Mouse (Mus musculus) MEL (cell line): ENCODE measurements at regions not wholly inside any gene's neighbourhood (a gene's known extent, or its start where the extent isn't known, plus 50 kb on each side); places are given as distances from the start of the nearest gene placed in this dataset.

Experiments used
- DNase-seq: peaks from one replicate; pipeline ENCODE4 v3.0.0; 2011; ENCODE audit warnings: low read depth, low spot score
- H3K27ac ChIP-seq: 2 replicates; pipeline ENCODE4 v1.5.1; 2012; ENCODE audit warnings: low read depth, mild to moderate bottlenecking, control low read depth, low read length, moderate library complexity; ENCODE audit not compliant: control insufficient read depth
- H3K27me3 ChIP-seq, 2 experiments: fragments of 150-350 bp in 1 of 2; sonication (generic) in 1 of 2; 2 replicates each; pipeline ENCODE4 v1.6.1; 2012; ENCODE audit warnings: low read length in 2 of 2, mild to moderate bottlenecking in 2 of 2, improper control_type of control experiment in 1 of 2, moderate library complexity in 1 of 2; ENCODE audit not compliant: insufficient read depth in 2 of 2, control insufficient read depth in 1 of 2
- H3K36me3 ChIP-seq, 2 experiments: 2 replicates each; pipeline ENCODE4 v1.6.1; 2012 to 2014; ENCODE audit warnings: low read length in 2 of 2, improper control_type of control experiment in 1 of 2, inconsistent platforms in 1 of 2, mild to moderate bottlenecking in 1 of 2; ENCODE audit not compliant: insufficient read depth in 2 of 2, control insufficient read depth in 1 of 2
- H3K4me1 ChIP-seq, 2 experiments: fragments of 150-350 bp in 1 of 2; sonication (generic) in 1 of 2; 2 replicates each; pipeline ENCODE4 v1.6.1; 2012; ENCODE audit warnings: low read length in 2 of 2, improper control_type of control experiment in 1 of 2, mild to moderate bottlenecking in 1 of 2; ENCODE audit not compliant: insufficient read depth in 2 of 2, control insufficient read depth in 1 of 2
- H3K4me3 ChIP-seq, 2 experiments: fragments of 150-350 bp in 1 of 2; sonication (generic) in 1 of 2; 2 replicates each; pipeline ENCODE4 v1.5.1; 2012; ENCODE audit warnings: low read depth in 2 of 2, low read length in 2 of 2, mild to moderate bottlenecking in 2 of 2, moderate library complexity in 2 of 2, control low read depth in 1 of 2, improper control_type of control experiment in 1 of 2; ENCODE audit not compliant: control insufficient read depth in 1 of 2, insufficient read depth in 1 of 2
- H3K79me2 ChIP-seq: 2 replicates; pipeline ENCODE4 v1.6.1; 2012; ENCODE audit warnings: mild to moderate bottlenecking, low read length, moderate library complexity; ENCODE audit not compliant: control insufficient read depth, poor library complexity, insufficient read depth
- H3K9ac ChIP-seq: 2 replicates; pipeline ENCODE4 v1.6.1; 2012; ENCODE audit warnings: low read depth, mild to moderate bottlenecking, control low read depth, low read length, moderate library complexity; ENCODE audit not compliant: control insufficient read depth, poor library complexity, severe bottlenecking
- H3K9me3 ChIP-seq: fragments of 150-350 bp; sonication (generic); replicated peaks from 2 replicates; pipeline ENCODE4 v1.6.1; 2012; ENCODE audit warnings: mild to moderate bottlenecking, low read length, improper control_type of control experiment, moderate library complexity; ENCODE audit not compliant: insufficient read depth
- CHD2 ChIP-seq: IDR thresholded peaks from 2 replicates; pipeline ENCODE4 v1.6.1; 2011; ENCODE audit warnings: low read length, improper control_type of control experiment
- ELF1 ChIP-seq: IDR thresholded peaks from 2 replicates; pipeline ENCODE4 v1.6.1; 2014; ENCODE audit warnings: low read depth, mild to moderate bottlenecking, inconsistent platforms, low read length, improper control_type of control experiment, moderate library complexity
- ETS1 ChIP-seq: IDR thresholded peaks from 2 replicates; pipeline ENCODE4 v1.6.1; 2012; ENCODE audit warnings: low read depth, mild to moderate bottlenecking, inconsistent platforms, low read length, improper control_type of control experiment, moderate library complexity
- HCFC1 ChIP-seq: IDR thresholded peaks from 2 replicates; pipeline ENCODE4 v1.6.1; 2012; ENCODE audit warnings: low read depth, mild to moderate bottlenecking, inconsistent platforms, low read length, improper control_type of control experiment, moderate library complexity
- JUND ChIP-seq: IDR thresholded peaks from 2 replicates; pipeline ENCODE4 v1.6.1; 2011; ENCODE audit warnings: low read depth, mild to moderate bottlenecking, improper control_type of control experiment, low read length
- MAFK ChIP-seq: IDR thresholded peaks from 2 replicates; pipeline ENCODE4 v1.6.1; 2011; ENCODE audit warnings: low read depth, mild to moderate bottlenecking, low read length, improper control_type of control experiment, borderline replicate concordance
- MAZ ChIP-seq: IDR thresholded peaks from 2 replicates; pipeline ENCODE4 v1.6.1; 2012; ENCODE audit warnings: low read depth, mild to moderate bottlenecking, inconsistent platforms, low read length, improper control_type of control experiment
- MXI1 ChIP-seq: IDR thresholded peaks from 2 replicates; pipeline ENCODE4 v1.6.1; 2011; ENCODE audit warnings: mild to moderate bottlenecking, low read depth, low read length, improper control_type of control experiment
- NELFE ChIP-seq: IDR thresholded peaks from 2 replicates; pipeline ENCODE4 v1.6.1; 2011; ENCODE audit warnings: low read depth, low read length, improper control_type of control experiment
- POLR2AphosphoS2 ChIP-seq: IDR thresholded peaks from 2 replicates; pipeline ENCODE4 v1.6.1; 2011; ENCODE audit warnings: low read length, improper control_type of control experiment
- RCOR1 ChIP-seq: IDR thresholded peaks from 2 replicates; pipeline ENCODE4 v1.6.1; 2012; ENCODE audit warnings: low read depth, mild to moderate bottlenecking, inconsistent platforms, low read length, improper control_type of control experiment
- SMC3 ChIP-seq: IDR thresholded peaks from 2 replicates; pipeline ENCODE4 v1.6.1; 2011; ENCODE audit warnings: low read depth, low read length, improper control_type of control experiment
- TAL1 ChIP-seq: IDR thresholded peaks from 2 replicates; pipeline ENCODE4 v1.6.1; 2012; ENCODE audit warnings: mild to moderate bottlenecking, inconsistent platforms, low read length, moderate library complexity, mixed read lengths
- ZMIZ1 ChIP-seq: IDR thresholded peaks from 2 replicates; pipeline ENCODE4 v1.6.1; 2012; ENCODE audit warnings: low read depth, mild to moderate bottlenecking, inconsistent platforms, low read length, improper control_type of control experiment, moderate library complexity

- H3K79me2 ChIP-seq, result no peaks in the 10 kb centered on the region
- H3K27me3 ChIP-seq, result no peaks in the 10 kb centered on the region
- H3K4me1 ChIP-seq, result no peaks in the 10 kb centered on the region
- no peaks in the 10 kb centered on the region for H3K9me3 ChIP-seq
- H3K4me3 ChIP-seq, result no peak overlapping the region
- no peak for DNase-seq
- H3K27ac ChIP-seq, result no peak overlapping the region
- TF ChIP-seq ZMIZ1, result no peak
- no peak for TF ChIP-seq POLR2AphosphoS2
- TF ChIP-seq RCOR1, result no peak
- no peak for TF ChIP-seq SMC3
- TF ChIP-seq NELFE, result no peak
- TF ChIP-seq, all 39 proteins: peak for 0
- H3K36me3 ChIP-seq, result no peaks in the 10 kb centered on the region
- no peak overlapping the region for H3K9ac ChIP-seq
Measured at GRCm38 (mm10) chr12:9106416-9106815, 76.6 kb downstream of the Ttc32 start.

GRCm38 (mm10) chr12:9109806-9110205, 80.0 kb downstream of the Ttc32 start:
- Histone ChIP-seq H3K27me3 (no peaks in the 10 kb centered on the region), H3K36me3 (no peaks in the 10 kb centered on the region), H3K79me2 (no peaks in the 10 kb centered on the region), H3K4me3 (no peak overlapping the region), H3K9me3 (no peaks in the 10 kb centered on the region), H3K27ac (no peak overlapping the region), H3K9ac (no peak overlapping the region), H3K4me1 (no peaks in the 10 kb centered on the region)
- TF ChIP-seq HCFC1 (no peak), TAL1 (no peak), MAFK (no peak), MXI1 (no peak), CHD2 (no peak), JUND (no peak), ETS1 (no peak), MAZ (no peak)
- DNase-seq, result no peak

- H3K4me3 ChIP-seq, result no peak overlapping the region
- H3K9me3 ChIP-seq, result no peaks in the 10 kb centered on the region
- no peaks in the 10 kb centered on the region for H3K36me3 ChIP-seq
- TF ChIP-seq POLR2AphosphoS2 (no peak), ELF1 (no peak)
- no peak overlapping the region for H3K9ac ChIP-seq
- no peaks in the 10 kb centered on the region for H3K79me2 ChIP-seq
- H3K4me1 ChIP-seq, result no peaks in the 10 kb centered on the region
- no peak for DNase-seq
- H3K27ac ChIP-seq, result no peak overlapping the region
- no peaks in the 10 kb centered on the region for H3K27me3 ChIP-seq
Measured at GRCm38 (mm10) chr12:9112161-9112674, 82.4 kb downstream of the Ttc32 start.
